Mouse (Mus musculus): ENCODE results near the gene Ttyh2. TPM values are rescaled to one million over a fixed set of nuclear protein-coding genes. Genes with fewer than 3 reads are reported as not detected.

Ttyh2 gene
- polyA plus RNA-seq, 1 experiment, result 20.1 TPM

- no peak for DNase-seq (ENCODE audit: extremely low spot score in 1 of 2, low spot score in 1 of 2)
Measured at GRCm38 (mm10) chr11:114702311-114702995, 27.2 kb downstream of the Ttyh2 start.

GRCm38 (mm10) chr11:114702996-114703361 lies 27.7 kb downstream of the Ttyh2 start:
- DNase-seq (ENCODE audit: extremely low spot score in 1 of 2, low spot score in 1 of 2), result no peak

DNA sequence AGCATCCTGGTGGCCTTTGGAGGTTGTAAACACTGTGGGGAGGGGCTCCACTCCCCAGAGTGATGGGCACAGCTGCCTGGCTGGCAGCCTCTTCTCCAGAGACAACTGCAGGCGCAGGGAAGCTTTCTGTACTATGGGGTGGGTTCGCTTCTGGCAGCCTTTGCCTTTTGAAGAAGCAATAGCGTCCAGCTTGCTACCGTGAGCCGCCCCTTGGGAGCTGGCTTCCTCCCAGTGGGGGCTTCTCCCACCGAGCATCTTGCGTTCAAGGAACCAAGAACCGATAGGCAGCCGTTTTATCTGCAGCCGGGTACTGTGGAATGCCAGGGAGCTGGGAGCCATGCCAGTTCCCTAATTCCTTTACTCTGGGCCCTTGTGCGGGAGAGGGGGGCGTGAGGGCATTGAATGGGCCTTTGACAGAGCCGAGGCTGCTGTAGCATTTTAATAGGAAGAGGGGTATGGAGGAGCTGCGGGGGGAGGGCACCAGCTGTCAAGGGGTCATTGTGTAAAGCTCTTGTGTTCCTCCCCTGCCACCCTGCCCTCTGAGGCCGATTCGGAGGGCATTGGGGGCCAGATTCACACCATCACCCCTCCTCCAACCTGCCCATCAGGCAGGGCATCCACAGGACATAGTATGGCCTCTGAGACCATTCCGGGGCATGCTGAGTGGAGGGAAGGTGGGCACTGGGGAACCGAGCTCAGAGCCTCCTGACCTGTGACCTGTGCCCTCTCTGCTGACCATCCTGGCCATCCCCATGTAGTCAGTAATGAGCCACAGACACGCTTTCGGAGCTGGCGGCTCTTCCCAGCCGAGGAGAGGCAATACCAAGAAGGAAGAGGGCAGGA lies 29.1 kb downstream of the Ttyh2 start:
- peak; percentile 48 to 71 for DNase-seq (ENCODE audit: extremely low spot score in 1 of 2, low spot score in 1 of 2)

DNA sequence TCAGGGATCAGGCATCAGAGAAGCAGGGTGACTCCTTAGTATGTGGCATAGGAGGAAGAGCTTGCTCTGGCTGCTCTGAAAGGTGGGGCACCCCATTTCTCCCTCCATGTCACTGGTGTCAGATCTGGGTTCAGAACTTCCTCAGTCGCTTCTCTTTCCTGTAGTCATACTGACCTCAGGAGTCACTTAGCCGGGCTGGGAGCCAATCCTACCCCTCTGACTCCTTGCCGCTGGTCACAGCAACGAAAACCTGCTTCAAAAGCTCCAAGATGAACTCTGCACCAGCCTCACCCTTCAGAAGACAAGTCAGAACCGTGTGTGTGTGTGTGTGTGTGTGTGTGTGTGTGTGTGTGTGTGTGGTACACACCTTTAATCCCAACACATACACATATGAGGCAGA lies 31.1 kb downstream of the Ttyh2 start:
- DNase-seq (ENCODE audit: extremely low spot score in 1 of 2, low spot score in 1 of 2), result no peak

- no peak for DNase-seq (ENCODE audit: extremely low spot score in 1 of 2, low spot score in 1 of 2)
Measured at GRCm38 (mm10) chr11:114711393-114711792, 36.2 kb downstream of the Ttyh2 start.

DNA sequence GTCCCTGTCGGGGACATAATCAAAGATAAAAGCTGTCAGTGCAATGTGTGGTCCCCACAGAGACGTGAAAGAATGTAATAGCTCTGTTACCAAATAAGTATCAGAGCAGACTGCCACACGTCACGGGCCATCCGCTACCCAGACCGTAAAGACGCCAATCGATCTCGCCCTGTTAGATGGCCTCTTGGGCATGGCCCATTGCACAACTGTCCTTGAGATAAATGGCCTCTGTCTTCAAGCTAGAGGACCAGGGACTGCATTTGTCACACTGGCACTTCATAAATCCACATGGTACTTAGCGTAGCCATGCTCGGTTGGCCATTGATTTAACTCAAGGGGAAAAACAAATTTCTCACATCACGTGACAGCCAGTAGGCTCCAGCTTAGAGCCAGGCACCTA lies 36.6 kb downstream of the Ttyh2 start:
- DNase-seq (ENCODE audit: extremely low spot score in 1 of 2, low spot score in 1 of 2), result no peak

- DNase-seq (ENCODE audit: extremely low spot score in 1 of 2, low spot score in 1 of 2), result peak in 1 of 2 experiments; percentile 51
Measured at GRCm38 (mm10) chr11:114714526-114714925, 39.3 kb downstream of the Ttyh2 start.

- DNase-seq (ENCODE audit: extremely low spot score in 1 of 2, low spot score in 1 of 2), result no peak
Measured at GRCm38 (mm10) chr11:114715531-114715930, 40.3 kb downstream of the Ttyh2 start.

DNA sequence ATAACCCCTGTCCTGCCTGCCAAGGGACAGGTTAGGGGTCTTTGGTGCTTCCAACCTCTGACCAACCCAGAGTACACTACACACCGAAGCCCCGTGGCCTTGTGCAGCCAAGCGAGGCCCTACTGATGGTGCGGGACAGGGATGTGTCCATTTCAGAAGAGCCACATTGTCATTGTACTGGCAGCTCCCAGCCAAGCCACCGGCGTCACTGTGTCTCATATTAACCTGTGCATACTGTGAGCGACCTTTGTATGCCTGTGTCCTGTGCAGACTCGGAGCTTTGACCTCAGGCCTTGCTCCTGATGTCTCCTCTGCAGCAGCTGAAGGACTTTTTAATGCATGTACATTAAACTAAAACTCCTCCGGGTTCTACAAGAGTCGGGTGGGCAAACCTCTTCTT lies 45.3 kb downstream of the Ttyh2 start:
- no peak for DNase-seq (ENCODE audit: extremely low spot score in 1 of 2, low spot score in 1 of 2)

- DNase-seq (ENCODE audit: extremely low spot score in 1 of 2, low spot score in 1 of 2), result no peak
Measured at GRCm38 (mm10) chr11:114722438-114722837, 47.2 kb downstream of the Ttyh2 start.

DNA sequence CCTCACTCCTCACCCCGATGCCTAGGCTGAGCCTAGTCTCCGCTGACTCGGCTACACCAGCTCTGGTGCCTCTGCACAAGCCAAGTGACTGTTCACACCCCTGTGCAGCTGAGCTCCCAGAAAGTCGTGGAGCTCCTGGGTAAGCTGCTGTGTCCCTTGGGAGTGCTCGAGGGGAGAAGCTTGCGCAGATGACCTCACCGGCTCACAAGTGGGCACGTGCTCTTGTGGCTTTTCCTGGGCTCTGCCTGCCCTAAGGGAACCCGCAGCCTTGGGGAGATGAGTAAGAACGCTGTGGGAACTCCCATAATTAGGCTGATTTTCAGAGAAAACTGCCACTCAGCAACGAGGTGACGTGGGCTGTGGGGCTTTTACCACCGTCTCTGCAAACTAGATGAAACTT lies 47.8 kb downstream of the Ttyh2 start:
- DNase-seq (ENCODE audit: extremely low spot score in 1 of 2, low spot score in 1 of 2), result no peak

- DNase-seq (ENCODE audit: extremely low spot score in 1 of 2, low spot score in 1 of 2), result peak in 1 of 2 experiments; percentile 76
Measured at GRCm38 (mm10) chr11:114724787-114725590, 49.8 kb downstream of the Ttyh2 start.

DNA sequence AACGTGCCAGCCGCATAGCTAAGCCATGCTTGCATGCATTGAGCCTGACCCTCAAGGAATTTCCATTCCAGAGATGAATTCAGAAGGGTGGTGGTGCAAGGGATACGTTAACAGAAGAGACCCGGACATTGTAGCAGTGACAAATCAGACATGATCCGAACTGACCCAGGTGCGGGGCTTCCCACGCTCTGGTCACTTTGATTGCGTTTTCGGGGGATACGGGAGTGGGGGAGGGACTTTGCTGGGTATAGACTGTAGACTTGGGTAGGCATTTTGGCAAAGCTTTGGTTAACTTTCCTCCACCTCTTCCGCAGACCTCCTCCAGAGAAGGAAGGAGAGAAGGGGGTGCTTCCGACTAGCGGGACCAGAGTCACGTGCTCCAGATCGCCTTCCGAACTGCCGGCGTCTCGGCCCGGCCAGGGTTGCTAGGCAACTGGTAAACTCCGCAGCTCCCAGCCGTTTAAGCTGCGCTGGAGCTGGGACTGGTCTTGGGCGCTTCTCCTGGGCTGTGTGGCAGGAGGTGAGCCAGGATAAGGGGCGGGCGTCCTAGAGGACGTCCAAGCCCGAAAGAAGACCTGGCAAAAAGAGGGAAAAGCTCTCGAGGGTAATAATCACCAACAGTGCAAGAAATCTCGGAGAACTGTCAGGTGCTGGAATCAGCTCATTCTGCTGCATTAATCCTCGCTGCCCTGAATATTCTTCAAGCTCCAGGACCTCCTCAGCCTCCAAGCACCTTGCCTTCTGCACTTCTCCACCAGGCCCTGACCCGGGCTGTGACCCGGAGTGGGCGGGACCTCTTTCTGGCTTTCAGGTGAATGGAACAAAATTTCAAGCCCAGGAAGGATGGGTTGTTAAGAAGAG lies 52.0 kb downstream of the Ttyh2 start, which contains the start of gene Dnaic2:
TSS of gene Dnaic2 (plus strand) at position 444 of the 861 bp plus-strand sequence.
- DNase-seq (ENCODE audit: extremely low spot score in 1 of 2, low spot score in 1 of 2), result peak; percentile 41 to 77

GRCm38 (mm10) chr11:114727826-114728186 lies 52.6 kb downstream of the Ttyh2 start:
- DNase-seq (ENCODE audit: extremely low spot score in 1 of 2, low spot score in 1 of 2), result peak in 1 of 2 experiments; percentile 28

DNA sequence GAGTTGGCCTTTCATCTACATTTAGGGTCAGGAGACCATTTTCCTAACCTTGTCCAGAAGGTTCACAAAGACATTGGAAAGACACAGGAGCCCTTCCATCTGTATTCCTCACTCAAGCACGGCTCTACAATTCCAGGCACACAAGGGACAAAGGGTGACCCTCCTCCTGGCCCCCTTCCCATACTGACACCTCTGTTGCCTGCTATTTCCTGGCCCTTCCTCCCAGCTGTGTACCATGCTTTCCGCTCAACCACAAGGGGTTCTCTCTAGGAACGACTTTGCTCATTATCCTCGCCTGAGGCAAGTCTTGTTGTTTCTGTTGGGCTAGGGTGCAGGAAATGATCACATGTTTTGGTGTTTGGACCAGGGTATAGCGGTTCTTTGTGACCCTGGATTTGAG lies 53.1 kb downstream of the Ttyh2 start:
- DNase-seq (ENCODE audit: extremely low spot score in 1 of 2, low spot score in 1 of 2), result no peak

DNA sequence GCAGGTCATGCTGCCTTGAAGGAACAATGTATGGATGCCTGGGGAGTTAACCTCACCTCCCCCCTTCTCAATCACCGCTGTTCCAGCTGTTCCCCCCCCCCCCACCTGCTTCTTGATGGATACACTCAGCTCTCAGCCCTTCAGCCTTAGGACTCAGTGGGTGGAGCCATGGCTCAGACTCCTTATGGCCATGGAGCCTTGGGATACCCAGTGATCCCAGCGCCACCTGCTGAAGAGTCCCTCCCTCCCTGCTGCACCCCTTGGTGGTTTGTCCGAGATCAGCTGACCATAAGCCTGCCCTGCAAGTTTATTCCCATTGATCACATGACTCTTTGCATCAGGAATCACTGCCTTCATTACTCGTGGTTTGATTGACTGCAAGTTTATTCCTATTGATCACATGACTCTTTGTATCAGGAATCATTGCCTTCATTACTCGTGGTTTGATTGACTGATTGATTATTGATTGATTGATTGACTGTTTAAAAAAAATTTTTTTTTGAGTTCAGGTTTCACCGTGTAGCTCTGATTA lies 54.7 kb downstream of the Ttyh2 start:
- DNase-seq (ENCODE audit: extremely low spot score in 1 of 2, low spot score in 1 of 2), result no peak

GRCm38 (mm10) chr11:114731711-114732110 lies 56.5 kb downstream of the Ttyh2 start:
- DNase-seq (ENCODE audit: extremely low spot score in 1 of 2, low spot score in 1 of 2), result no peak

DNA sequence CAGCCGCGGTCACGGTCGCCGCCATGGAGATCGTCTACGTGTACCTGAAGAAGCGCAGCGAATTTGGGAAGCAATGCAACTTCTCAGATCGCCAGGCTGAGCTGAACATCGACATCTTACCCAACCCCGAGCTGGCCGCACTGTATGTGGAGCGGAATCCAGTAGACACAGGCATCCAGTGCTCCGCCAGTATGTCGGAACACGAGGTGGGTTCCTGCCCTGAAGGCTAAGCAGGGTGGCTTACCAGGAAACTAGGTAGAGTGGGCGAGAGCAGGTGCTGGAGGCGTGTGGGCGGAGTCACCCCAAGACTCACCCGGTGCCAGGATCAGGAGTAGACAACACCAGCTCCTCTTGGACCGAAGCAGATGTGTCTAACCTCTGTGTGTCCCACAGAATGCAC lies 57.7 kb downstream of the Ttyh2 start:
- DNase-seq (ENCODE audit: extremely low spot score in 1 of 2, low spot score in 1 of 2), result no peak

- no peak for DNase-seq (ENCODE audit: extremely low spot score in 1 of 2, low spot score in 1 of 2)
Measured at GRCm38 (mm10) chr11:114736111-114736510, 60.9 kb downstream of the Ttyh2 start.
